Mouse (Mus musculus): ENCODE results near the gene Gm10772. TPM values are rescaled to one million over a fixed set of nuclear protein-coding genes. Genes with fewer than 3 reads are reported as not detected.

Gm10772 gene
- polyA plus RNA-seq (2012; rRNA removed), result not detected in 2 replicates

DNA sequence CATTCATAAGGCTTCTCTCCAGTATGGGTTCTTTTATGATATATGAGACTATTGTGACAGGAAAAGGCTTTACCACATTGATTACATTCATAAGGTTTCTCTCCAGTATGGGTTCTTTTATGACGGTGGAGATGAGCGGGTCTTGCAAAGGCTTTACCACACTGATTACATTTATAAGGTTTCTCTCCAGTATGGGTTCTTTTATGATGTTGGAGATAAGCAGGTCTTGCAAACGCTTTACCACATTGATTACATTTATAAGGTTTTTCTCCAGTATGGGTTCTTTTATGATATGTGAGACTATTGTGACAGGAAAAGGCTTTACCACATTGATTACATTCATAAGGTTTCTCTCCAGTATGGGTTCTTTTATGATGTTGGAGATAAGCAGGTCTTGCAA is at the start of gene Gm10772:
Gm10772 (minus strand) TSS at position 101 of the 400 bp plus-strand sequence.

Other genes with a start within 250 kb of the Gm10772 start
- not detected in 2 replicates for gene Gm10324, start 108.0 kb downstream of the Gm10772 start, polyA plus RNA-seq (2012; rRNA removed)
- not detected in 2 replicates for gene 2410141K09Rik, start 213.5 kb upstream of the Gm10772 start, polyA plus RNA-seq (2012; rRNA removed)